Mouse (Mus musculus) liver, embryonic 16.5 days (tissue): ENCODE measurements around the gene AI182371. TPM values are rescaled to one million over a fixed set of nuclear protein-coding genes. Genes with fewer than 3 reads are reported as not detected.

ENCODE experiments used
- ATAC-seq: fragments of 200-750 bp; cut with Nextera tagmentation; 2 replicates; pipeline ENCODE4 v1.8.0; 2017; ENCODE audit warnings: low read depth, mild to moderate bottlenecking, moderate number of reproducible peaks, moderate library complexity
- H3K27ac ChIP-seq: fragments of 300-500 bp; sonication (generic); 2 replicates; pipeline ENCODE4 v1.5.1; 2014; ENCODE audit warnings: mild to moderate bottlenecking, low read length
- H3K27me3 ChIP-seq: fragments of 300-500 bp; sonication (generic); 2 replicates; pipeline ENCODE4 v1.6.1; 2014; ENCODE audit warnings: low read depth, low read length, mixed read lengths; ENCODE audit not compliant: control insufficient read depth, insufficient read depth
- H3K36me3 ChIP-seq: fragments of 300-500 bp; sonication (generic); 2 replicates; pipeline ENCODE4 v1.6.1; 2014; ENCODE audit warnings: mild to moderate bottlenecking; ENCODE audit not compliant: control insufficient read depth, insufficient read depth
- H3K4me1 ChIP-seq: fragments of 300-500 bp; sonication (generic); 2 replicates; pipeline ENCODE4 v1.6.1; 2014; ENCODE audit warnings: low read depth, low read length, mixed read lengths; ENCODE audit not compliant: control insufficient read depth
- H3K4me2 ChIP-seq: fragments of 300-500 bp; sonication (generic); 2 replicates; pipeline ENCODE4 v1.6.1; 2014; ENCODE audit warnings: low read depth, low read length, mixed read lengths
- H3K4me3 ChIP-seq: fragments of 300-500 bp; sonication (generic); 2 replicates; pipeline ENCODE4 v1.5.1; 2014; ENCODE audit warnings: low read depth, mild to moderate bottlenecking, low read length
- H3K9ac ChIP-seq: fragments of 300-500 bp; sonication (generic); 2 replicates; pipeline ENCODE4 v1.6.1; 2014; ENCODE audit warnings: low read depth, low read length
- H3K9me3 ChIP-seq: fragments of 300-500 bp; sonication (generic); replicated peaks from 2 replicates; pipeline ENCODE4 v1.6.1; 2016; ENCODE audit warnings: low read length; ENCODE audit not compliant: control insufficient read depth
- WGBS: fragments of 180-500 bp; shearing (Covaris S2); extraction: QIAGEN DNeasy Blood & Tissue Kit; methylation state at CpG from one replicate; pipeline ENCODE4 v1.1.7; 2014; ENCODE audit not compliant: insufficient replicate concordance; 5-methylcytosine and 5-hydroxymethylcytosine counted together
- polyA plus RNA-seq: library from polyadenylated mRNA; unstranded; fragments of >200 nt; fragmentation: Nextera tagmentation; extraction: Ambion mirVana; gene quantifications from 2 replicates; pipeline ENCODE4 v1.2.1, GENCODE M21; 2015

The AI182371 gene
- polyA plus RNA-seq, 1 experiment from 2014 or later = 55.6 TPM

- ATAC-seq = no peak
- Histone ChIP-seq H3K4me2 (no peak overlapping the region), H3K9ac (no peak overlapping the region), H3K27ac (no peak overlapping the region), H3K27me3 (no peaks in the 10 kb centered on the region), H3K36me3 (no peaks in the 10 kb centered on the region), H3K4me1 (no peaks in the 10 kb centered on the region), H3K9me3 (no peaks in the 10 kb centered on the region), H3K4me3 (no peak overlapping the region)
- 51% methylated on average over 4 of the region's 4 CpGs for WGBS
Observed at GRCm38 (mm10) chr2:35087418-35087817, 13.9 kb downstream of the AI182371 start.

GRCm38 (mm10) chr2:35079166-35079565, 22.2 kb downstream of the AI182371 start:
- ATAC-seq = no peak
- no peak overlapping the region for H3K9ac ChIP-seq
- no peak overlapping the region for H3K4me3 ChIP-seq
- H3K27ac ChIP-seq = no peak overlapping the region
- no peaks in the 10 kb centered on the region for H3K4me1 ChIP-seq
- no peak overlapping the region for H3K4me2 ChIP-seq
- no peaks in the 10 kb centered on the region for H3K27me3 ChIP-seq
- H3K9me3 ChIP-seq = no peaks in the 10 kb centered on the region
- 60% methylated on average over 6 of the region's 6 CpGs for WGBS
- H3K36me3 ChIP-seq = no peaks in the 10 kb centered on the region

GRCm38 (mm10) chr2:35074328-35074727, 27.0 kb downstream of the AI182371 start:
- Histone ChIP-seq H3K9ac (no peak overlapping the region), H3K27me3 (no peaks in the 10 kb centered on the region), H3K4me3 (no peak overlapping the region), H3K4me2 (no peak overlapping the region), H3K27ac (no peak overlapping the region), H3K9me3 (no peaks in the 10 kb centered on the region), H3K4me1 (no peaks in the 10 kb centered on the region), H3K36me3 (no peaks in the 10 kb centered on the region)
- ATAC-seq = no peak
- WGBS = 73% methylated on average over 3 of the region's 3 CpGs

GRCm38 (mm10) chr2:35072547-35072946, 28.8 kb downstream of the AI182371 start:
- 61% methylated on average over 2 of the region's 2 CpGs for WGBS

GRCm38 (mm10) chr2:35070275-35070674, 31.1 kb downstream of the AI182371 start:
- Histone ChIP-seq H3K36me3 (no peaks in the 10 kb centered on the region), H3K27ac (no peak overlapping the region), H3K9me3 (no peaks in the 10 kb centered on the region), H3K4me3 (no peak overlapping the region), H3K4me1 (no peaks in the 10 kb centered on the region), H3K27me3 (no peaks in the 10 kb centered on the region), H3K4me2 (no peak overlapping the region), H3K9ac (no peak overlapping the region)
- ATAC-seq = no peak
- 67% methylated on average over 4 of the region's 4 CpGs for WGBS

More at GRCm38 (mm10) chr2:35072547-35072946, 28.8 kb downstream of the AI182371 start:
- Histone ChIP-seq H3K4me2 (no peak overlapping the region), H3K9ac (no peak overlapping the region), H3K9me3 (no peaks in the 10 kb centered on the region), H3K27me3 (no peaks in the 10 kb centered on the region), H3K36me3 (no peaks in the 10 kb centered on the region), H3K27ac (no peak overlapping the region), H3K4me1 (no peaks in the 10 kb centered on the region), H3K4me3 (no peak overlapping the region)
- no peak for ATAC-seq

GRCm38 (mm10) chr2:35069124-35069523, 32.2 kb downstream of the AI182371 start:
- H3K27me3 ChIP-seq = no peaks in the 10 kb centered on the region
- H3K4me3 ChIP-seq = no peak overlapping the region
- H3K4me1 ChIP-seq = no peaks in the 10 kb centered on the region; the same call in 1 of the 2 replicates
- no peak overlapping the region for H3K9ac ChIP-seq
- no peaks in the 10 kb centered on the region for H3K36me3 ChIP-seq
- peak overlapping the region; percentile 10; the same call in 1 of the 2 replicates for H3K27ac ChIP-seq
- no peaks in the 10 kb centered on the region for H3K9me3 ChIP-seq
- peak; percentile 53; the same call in 1 of the 2 replicates for ATAC-seq
- H3K4me2 ChIP-seq = no peak overlapping the region
- 71% methylated on average over 1 of the region's 1 CpGs for WGBS

- ATAC-seq = no peak
- Histone ChIP-seq H3K27me3 (no peaks in the 10 kb centered on the region), H3K9me3 (no peaks in the 10 kb centered on the region), H3K9ac (no peak overlapping the region), H3K36me3 (no peaks in the 10 kb centered on the region), H3K4me3 (no peak overlapping the region), H3K27ac (no peak overlapping the region), H3K4me2 (no peak overlapping the region), H3K4me1 (no peaks in the 10 kb centered on the region; the same call in 1 of the 2 replicates)
- 69% methylated on average over 11 of the region's 11 CpGs for WGBS
Observed at GRCm38 (mm10) chr2:35067117-35067516, 34.2 kb downstream of the AI182371 start.

- no peak for ATAC-seq
- no peaks in the 10 kb centered on the region; the same call in 1 of the 2 replicates for H3K4me1 ChIP-seq
- no peaks in the 10 kb centered on the region for H3K36me3 ChIP-seq
- no peak overlapping the region for H3K4me3 ChIP-seq
- 74% methylated on average over 13 of the region's 13 CpGs for WGBS
- no peak overlapping the region for H3K27ac ChIP-seq
- H3K4me2 ChIP-seq = no peak overlapping the region
- H3K9ac ChIP-seq = no peak overlapping the region
- no peaks in the 10 kb centered on the region for H3K27me3 ChIP-seq
- no peaks in the 10 kb centered on the region for H3K9me3 ChIP-seq
Observed at GRCm38 (mm10) chr2:35066525-35067082, 34.7 kb downstream of the AI182371 start.

GRCm38 (mm10) chr2:35063333-35064030, 37.9 kb downstream of the AI182371 start:
- H3K27ac ChIP-seq = peak overlapping the region; percentile 63
- WGBS = 51% methylated on average over 6 of the region's 6 CpGs

More at GRCm38 (mm10) chr2:35063333-35064030, 37.9 kb downstream of the AI182371 start:
- Histone ChIP-seq H3K9ac (no peak overlapping the region), H3K4me1 (no peaks in the 10 kb centered on the region; the same call in 1 of the 2 replicates), H3K36me3 (no peaks in the 10 kb centered on the region), H3K27me3 (no peaks in the 10 kb centered on the region), H3K4me2 (peak overlapping the region; percentile 25; the same call in 1 of the 2 replicates), H3K4me3 (no peak overlapping the region), H3K9me3 (no peaks in the 10 kb centered on the region)
- peak; percentile 56; the same call in 1 of the 2 replicates for ATAC-seq
